Mouse (Mus musculus) midbrain, embryonic 14.5 days (tissue): Measurements from ENCODE around the gene Cdk20. TPM values are rescaled to one million over a fixed set of nuclear protein-coding genes. Genes with fewer than 3 reads are reported as not detected.

ENCODE experiments used
- ATAC-seq: fragments of 200-750 bp; cut with Nextera tagmentation; 2 replicates; pipeline ENCODE4 v1.8.0; 2017; ENCODE audit warnings: moderate number of reproducible peaks, moderate library complexity; ENCODE audit not compliant: low FRiP score, low TSS enrichment
- DNase-seq: peaks from one replicate; pipeline ENCODE4 v3.0.0-alpha.2; 2015
- H3K27ac ChIP-seq: fragments of 300-500 bp; sonication (generic); replicated peaks from 2 replicates; pipeline ENCODE4 v1.5.1; 2014; ENCODE audit warnings: mild to moderate bottlenecking, low read depth, low read length, moderate library complexity
- H3K27me3 ChIP-seq: fragments of 300-500 bp; sonication (generic); 2 replicates; pipeline ENCODE4 v1.6.1; 2014; ENCODE audit warnings: low read length, control low read depth, mixed read lengths; ENCODE audit not compliant: control insufficient read depth, insufficient read depth
- H3K36me3 ChIP-seq: fragments of 300-500 bp; sonication (generic); 2 replicates; pipeline ENCODE4 v1.6.1; 2014; ENCODE audit warnings: low read length, control low read depth; ENCODE audit not compliant: control insufficient read depth, insufficient read depth
- H3K4me1 ChIP-seq: fragments of 300-500 bp; sonication (generic); 2 replicates; pipeline ENCODE4 v1.6.1; 2014; ENCODE audit warnings: mild to moderate bottlenecking, antibody characterized with exemption, low read length, control low read depth; ENCODE audit not compliant: control insufficient read depth, insufficient read depth
- H3K4me2 ChIP-seq: fragments of 300-500 bp; sonication (generic); 2 replicates; pipeline ENCODE4 v1.6.1; 2014; ENCODE audit warnings: mild to moderate bottlenecking, low read length, moderate library complexity
- H3K4me3 ChIP-seq: fragments of 300-500 bp; sonication (generic); replicated peaks from 2 replicates; pipeline ENCODE4 v1.5.1; 2014; ENCODE audit warnings: low read depth, low read length
- H3K9ac ChIP-seq: fragments of 300-500 bp; sonication (generic); replicated peaks from 2 replicates; pipeline ENCODE4 v1.6.1; 2014; ENCODE audit warnings: mild to moderate bottlenecking, low read length, moderate library complexity
- H3K9me3 ChIP-seq: fragments of 300-500 bp; sonication (generic); 2 replicates; pipeline ENCODE4 v1.6.1; 2016; ENCODE audit warnings: low read length, control low read depth, mixed read lengths; ENCODE audit not compliant: control insufficient read depth
- WGBS: fragments of 180-500 bp; shearing (Covaris S2); extraction: QIAGEN DNeasy Blood & Tissue Kit; methylation state at CpG from one replicate; pipeline ENCODE4 v1.1.7; 2014; 5-methylcytosine and 5-hydroxymethylcytosine counted together
- polyA plus RNA-seq: library from polyadenylated mRNA; unstranded; fragments of >200 nt; fragmentation: Nextera tagmentation; extraction: Ambion mirVana; gene quantifications from 2 replicates; pipeline ENCODE4 v1.2.1, GENCODE M21; 2014

The Cdk20 gene
- polyA plus RNA-seq, 1 experiment from 2014 or later, result 20.2 TPM

- H3K27me3 ChIP-seq, result no peaks in the 10 kb centered on the region
- no peak for ATAC-seq
- 86% methylated on average over 2 of the region's 2 CpGs for WGBS
These were observed 16.5 kb upstream of the Cdk20 start for GRCm38 (mm10) chr13:64415659-64416058.

GRCm38 (mm10) chr13:64416955-64417601 lies 15.0 kb upstream of the Cdk20 start:
- no peak overlapping the region for H3K4me2 ChIP-seq
- ATAC-seq (no peak), DNase-seq (no peak)
- H3K27ac ChIP-seq, result no peak overlapping the region
- H3K4me3 ChIP-seq, result no peak overlapping the region
- no peaks in the 10 kb centered on the region for H3K4me1 ChIP-seq
- H3K36me3 ChIP-seq, result no peaks in the 10 kb centered on the region
- H3K9me3 ChIP-seq, result no peaks in the 10 kb centered on the region
- H3K9ac ChIP-seq, result no peak overlapping the region
- 68% methylated on average over 5 of the region's 5 CpGs for WGBS
- H3K27me3 ChIP-seq, result no peaks in the 10 kb centered on the region

More at GRCm38 (mm10) chr13:64415659-64416058, 16.5 kb upstream of the Cdk20 start:
- Histone ChIP-seq H3K9me3 (no peaks in the 10 kb centered on the region), H3K27ac (no peak overlapping the region), H3K36me3 (no peaks in the 10 kb centered on the region), H3K9ac (no peak overlapping the region), H3K4me2 (no peak overlapping the region), H3K4me3 (no peak overlapping the region), H3K4me1 (no peaks in the 10 kb centered on the region)
- DNase-seq, result no peak

- no peaks in the 10 kb centered on the region for H3K9me3 ChIP-seq
- no peak overlapping the region for H3K27ac ChIP-seq
- no peaks in the 10 kb centered on the region for H3K27me3 ChIP-seq
- 92% methylated on average over 1 of the region's 1 CpGs for WGBS
- H3K4me3 ChIP-seq, result no peak overlapping the region
- DNase-seq (no peak), ATAC-seq (no peak)
- no peaks in the 10 kb centered on the region for H3K36me3 ChIP-seq
- no peak overlapping the region for H3K4me2 ChIP-seq
- H3K9ac ChIP-seq, result no peak overlapping the region
- H3K4me1 ChIP-seq, result no peaks in the 10 kb centered on the region
These were observed 11.3 kb upstream of the Cdk20 start for GRCm38 (mm10) chr13:64420847-64421246.

- no peak for ATAC-seq
- H3K4me1 ChIP-seq, result no peaks in the 10 kb centered on the region
- H3K36me3 ChIP-seq, result no peaks in the 10 kb centered on the region
- H3K9ac ChIP-seq, result no peak overlapping the region
- no peak overlapping the region for H3K4me2 ChIP-seq
- H3K27me3 ChIP-seq, result no peaks in the 10 kb centered on the region
- no peak overlapping the region for H3K4me3 ChIP-seq
- no peak overlapping the region for H3K27ac ChIP-seq
- no peak for DNase-seq
- 75% methylated on average over 3 of the region's 3 CpGs for WGBS
- H3K9me3 ChIP-seq, result no peaks in the 10 kb centered on the region
These were observed 10.7 kb upstream of the Cdk20 start for GRCm38 (mm10) chr13:64421386-64421785.

GRCm38 (mm10) chr13:64421952-64422606 lies 10.0 kb upstream of the Cdk20 start:
- H3K27ac ChIP-seq, result no peak overlapping the region
- no peak for ATAC-seq
- 93% methylated on average over 7 of the region's 7 CpGs for WGBS

GRCm38 (mm10) chr13:64422607-64422957 lies 9.5 kb upstream of the Cdk20 start:
- no peaks in the 10 kb centered on the region for H3K4me1 ChIP-seq
- WGBS, result 87% methylated on average over 6 of the region's 6 CpGs
- DNase-seq, result no peak
- H3K4me3 ChIP-seq, result no peak overlapping the region
- H3K36me3 ChIP-seq, result no peaks in the 10 kb centered on the region
- no peak for ATAC-seq
- H3K27me3 ChIP-seq, result no peaks in the 10 kb centered on the region
- H3K9me3 ChIP-seq, result no peaks in the 10 kb centered on the region
- no peak overlapping the region for H3K27ac ChIP-seq
- H3K9ac ChIP-seq, result no peak overlapping the region
- H3K4me2 ChIP-seq, result no peak overlapping the region

More at GRCm38 (mm10) chr13:64421952-64422606, 10.0 kb upstream of the Cdk20 start:
- no peaks in the 10 kb centered on the region for H3K9me3 ChIP-seq
- H3K9ac ChIP-seq, result no peak overlapping the region
- H3K36me3 ChIP-seq, result no peaks in the 10 kb centered on the region
- no peak overlapping the region for H3K4me3 ChIP-seq
- DNase-seq, result no peak
- H3K4me2 ChIP-seq, result no peak overlapping the region
- H3K4me1 ChIP-seq, result no peaks in the 10 kb centered on the region
- H3K27me3 ChIP-seq, result no peaks in the 10 kb centered on the region

- no peak for ATAC-seq
- H3K36me3 ChIP-seq, result no peaks in the 10 kb centered on the region
- no peak for DNase-seq
- no peak overlapping the region for H3K9ac ChIP-seq
- H3K4me1 ChIP-seq, result no peaks in the 10 kb centered on the region
- no peaks in the 10 kb centered on the region for H3K27me3 ChIP-seq
- no peak overlapping the region for H3K4me2 ChIP-seq
- no peaks in the 10 kb centered on the region for H3K9me3 ChIP-seq
- 69% methylated on average over 3 of the region's 3 CpGs for WGBS
- H3K4me3 ChIP-seq, result no peak overlapping the region
- H3K27ac ChIP-seq, result no peak overlapping the region
These were observed 7.8 kb upstream of the Cdk20 start for GRCm38 (mm10) chr13:64424347-64424746.

GRCm38 (mm10) chr13:64425280-64425679 lies 6.8 kb upstream of the Cdk20 start:
- Histone ChIP-seq H3K4me2 (no peak overlapping the region), H3K4me3 (no peak overlapping the region), H3K36me3 (no peaks in the 10 kb centered on the region), H3K9ac (no peak overlapping the region), H3K27me3 (no peaks in the 10 kb centered on the region), H3K27ac (no peak overlapping the region), H3K4me1 (no peaks in the 10 kb centered on the region), H3K9me3 (no peaks in the 10 kb centered on the region)
- no peak for DNase-seq
- 64% methylated on average over 1 of the region's 1 CpGs for WGBS
- no peak for ATAC-seq

GRCm38 (mm10) chr13:64429328-64429727 lies 2.8 kb upstream of the Cdk20 start:
- Histone ChIP-seq H3K27me3 (no peaks in the 10 kb centered on the region), H3K4me1 (peaks cover 7% of the 10 kb centered on the region; the same call in 1 of the 2 replicates), H3K9me3 (no peaks in the 10 kb centered on the region), H3K9ac (no peak overlapping the region), H3K36me3 (no peaks in the 10 kb centered on the region), H3K4me2 (no peak overlapping the region), H3K27ac (no peak overlapping the region), H3K4me3 (no peak overlapping the region)
- DNase-seq (peak; percentile 55), ATAC-seq (no peak)
- 10% methylated on average over 1 of the region's 1 CpGs for WGBS
